Mouse (Mus musculus) intestine, embryonic 16.5 days (tissue): ENCODE results near the gene Pramef17. TPM values are rescaled to one million over a fixed set of nuclear protein-coding genes. Genes with fewer than 3 reads are reported as not detected.
"Not testable (repeated sequence)": the region's sequence is repeated elsewhere in the genome, so short reads cannot be mapped to it uniquely, and the experiment has no call there.

Experiments used
- ATAC-seq: fragments of 200-750 bp; cut with Nextera tagmentation; 2 replicates; pipeline ENCODE4 v1.8.0; 2017; ENCODE audit warnings: moderate TSS enrichment, moderate library complexity
- H3K27ac ChIP-seq: fragments of 300-500 bp; sonication (generic); 2 replicates; pipeline ENCODE4 v1.5.1; 2014; ENCODE audit warnings: mild to moderate bottlenecking, low read length
- H3K27me3 ChIP-seq: fragments of 300-500 bp; sonication (generic); replicated peaks from 2 replicates; pipeline ENCODE4 v1.6.1; 2014; ENCODE audit warnings: low read length, control low read depth, mixed read lengths; ENCODE audit not compliant: control insufficient read depth, insufficient read depth
- H3K36me3 ChIP-seq: fragments of 300-500 bp; sonication (generic); 2 replicates; pipeline ENCODE4 v1.6.1; 2014; ENCODE audit warnings: low read length, control low read depth; ENCODE audit not compliant: control insufficient read depth, insufficient read depth
- H3K4me1 ChIP-seq: fragments of 300-500 bp; sonication (generic); 2 replicates; pipeline ENCODE4 v1.6.1; 2014; ENCODE audit warnings: low read length, control low read depth, mixed read lengths; ENCODE audit not compliant: control insufficient read depth, insufficient read depth
- H3K4me2 ChIP-seq: fragments of 300-500 bp; sonication (generic); 2 replicates; pipeline ENCODE4 v1.6.1; 2014; ENCODE audit warnings: low read depth, low read length, control low read depth
- H3K4me3 ChIP-seq: fragments of 300-500 bp; sonication (generic); 2 replicates; pipeline ENCODE4 v1.5.1; 2014; ENCODE audit warnings: mild to moderate bottlenecking, low read length
- H3K9ac ChIP-seq: fragments of 300-500 bp; sonication (generic); 2 replicates; pipeline ENCODE4 v1.6.1; 2014; ENCODE audit warnings: low read depth, low read length
- H3K9me3 ChIP-seq: fragments of 300-500 bp; sonication (generic); 2 replicates; pipeline ENCODE4 v1.6.1; 2016; ENCODE audit warnings: low read length, control low read depth; ENCODE audit not compliant: control insufficient read depth
- WGBS: fragments of 180-500 bp; shearing (Covaris S2); extraction: QIAGEN DNeasy Blood & Tissue Kit; methylation state at CpG from one replicate; pipeline ENCODE4 v1.1.7; 2014; 5-methylcytosine and 5-hydroxymethylcytosine counted together
- polyA plus RNA-seq: library from polyadenylated mRNA; unstranded; fragments of >200 nt; fragmentation: Nextera tagmentation; extraction: Ambion mirVana; gene quantifications from 2 replicates; pipeline ENCODE4 v1.2.1, GENCODE M21; 2015

Pramef17 gene
- not detected in 2 replicates for polyA plus RNA-seq

- 67% methylated on average over 3 of the region's 3 CpGs for WGBS
- not testable (repeated sequence) for H3K9me3 ChIP-seq, H3K27me3 ChIP-seq, H3K9ac ChIP-seq, H3K4me3 ChIP-seq, H3K36me3 ChIP-seq, H3K27ac ChIP-seq, H3K4me1 ChIP-seq, H3K4me2 ChIP-seq, ATAC-seq
Observed at GRCm38 (mm10) chr4:143994269-143994668, at the start of gene Pramef17. Gene Pramef17 (minus strand): TSS chr4:143994369.

GRCm38 (mm10) chr4:143988126-143988525 lies 6.0 kb downstream of the Pramef17 start:
- H3K9ac ChIP-seq, ATAC-seq, H3K4me1 ChIP-seq, H3K4me2 ChIP-seq, H3K27me3 ChIP-seq, H3K27ac ChIP-seq, H3K36me3 ChIP-seq, H3K4me3 ChIP-seq, H3K9me3 ChIP-seq: not testable (repeated sequence)
- WGBS = 92% methylated on average over 13 of the region's 17 CpGs

- H3K4me1 ChIP-seq, H3K4me2 ChIP-seq, H3K4me3 ChIP-seq, ATAC-seq, H3K9ac ChIP-seq, H3K36me3 ChIP-seq, H3K27me3 ChIP-seq, H3K27ac ChIP-seq, H3K9me3 ChIP-seq: not testable (repeated sequence)
- WGBS = 87% methylated on average over 9 of the region's 17 CpGs
Observed at GRCm38 (mm10) chr4:143987475-143987941, 6.7 kb downstream of the Pramef17 start.

GRCm38 (mm10) chr4:143985733-143986132 lies 8.4 kb downstream of the Pramef17 start:
- H3K4me2 ChIP-seq, ATAC-seq, H3K4me1 ChIP-seq, H3K36me3 ChIP-seq, H3K27me3 ChIP-seq, H3K9ac ChIP-seq, H3K9me3 ChIP-seq, H3K27ac ChIP-seq, H3K4me3 ChIP-seq: not testable (repeated sequence)
- WGBS = 92% methylated on average over 2 of the region's 9 CpGs

GRCm38 (mm10) chr4:143985165-143985564 lies 9.0 kb downstream of the Pramef17 start:
- H3K4me1 ChIP-seq, H3K4me3 ChIP-seq, H3K36me3 ChIP-seq, H3K4me2 ChIP-seq, H3K27ac ChIP-seq, H3K9ac ChIP-seq, H3K27me3 ChIP-seq, H3K9me3 ChIP-seq, ATAC-seq: not testable (repeated sequence)
- WGBS = no CpG with 5 or more reads among the region's 7 CpGs

DNA sequence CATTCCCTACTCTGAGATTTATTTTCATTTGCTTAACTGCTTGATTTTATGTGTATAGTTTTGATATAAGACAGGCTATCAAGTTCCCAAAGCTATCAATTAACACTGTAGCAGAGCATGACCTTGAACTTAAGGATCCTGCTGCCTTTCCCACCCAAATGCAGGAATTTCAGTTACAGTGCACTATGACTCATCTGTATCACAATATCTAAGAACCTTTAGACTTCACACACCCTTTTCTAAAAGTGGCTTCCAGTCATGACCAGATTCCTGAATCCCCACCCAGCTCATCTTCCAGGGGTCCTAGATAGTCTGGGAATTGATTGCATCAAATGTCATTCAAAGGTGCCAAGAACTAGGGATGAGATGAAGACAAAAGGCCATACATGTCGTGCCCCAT lies 10.7 kb downstream of the Pramef17 start:
- not testable (repeated sequence) for ATAC-seq, H3K27me3 ChIP-seq, H3K4me3 ChIP-seq, H3K4me1 ChIP-seq, H3K9me3 ChIP-seq, H3K36me3 ChIP-seq, H3K9ac ChIP-seq, H3K4me2 ChIP-seq, H3K27ac ChIP-seq
- WGBS = no CpG with 5 or more reads among the region's 1 CpGs

GRCm38 (mm10) chr4:143966850-143967249 lies 27.3 kb downstream of the Pramef17 start, which contains the start of gene Gm13101:
Gene Gm13101 (minus strand): TSS chr4:143966950.
- H3K4me1 ChIP-seq, H3K27me3 ChIP-seq, ATAC-seq, H3K27ac ChIP-seq, H3K4me2 ChIP-seq, H3K4me3 ChIP-seq, H3K36me3 ChIP-seq, H3K9me3 ChIP-seq, H3K9ac ChIP-seq: not testable (repeated sequence)
- WGBS = 34% methylated on average over 2 of the region's 2 CpGs

- not testable (repeated sequence) for H3K9me3 ChIP-seq, H3K27ac ChIP-seq, H3K4me1 ChIP-seq, H3K4me3 ChIP-seq, H3K36me3 ChIP-seq, H3K9ac ChIP-seq, H3K27me3 ChIP-seq, H3K4me2 ChIP-seq, ATAC-seq
- 93% methylated on average over 1 of the region's 1 CpGs for WGBS
Observed at GRCm38 (mm10) chr4:143950916-143951315, 43.3 kb downstream of the Pramef17 start, which contains the start of gene Pramef25. Gene Pramef25 (minus strand): TSS chr4:143951016.
